Mouse (Mus musculus) forebrain, embryonic 15.5 days (tissue): ENCODE results near the gene Rgs6. TPM values are rescaled to one million over a fixed set of nuclear protein-coding genes. Genes with fewer than 3 reads are reported as not detected.

ENCODE experiments used
- ATAC-seq: fragments of 200-750 bp; cut with Nextera tagmentation; replicated peaks from 2 replicates; pipeline ENCODE4 v1.8.0; 2017; ENCODE audit warnings: mild to moderate bottlenecking, moderate TSS enrichment, moderate library complexity
- H3K27ac ChIP-seq: fragments of 300-500 bp; sonication (generic); replicated peaks from 2 replicates; pipeline ENCODE4 v1.5.1; 2015; ENCODE audit warnings: mild to moderate bottlenecking, inconsistent platforms
- H3K27me3 ChIP-seq: fragments of 300-500 bp; sonication (generic); 2 replicates; pipeline ENCODE4 v1.6.1; 2015; ENCODE audit warnings: inconsistent platforms
- H3K36me3 ChIP-seq: fragments of 300-500 bp; sonication (generic); 2 replicates; pipeline ENCODE4 v1.6.1; 2015; ENCODE audit warnings: mild to moderate bottlenecking, inconsistent platforms
- H3K4me1 ChIP-seq: fragments of 300-500 bp; sonication (generic); 2 replicates; pipeline ENCODE4 v1.6.1; 2015; ENCODE audit warnings: inconsistent platforms
- H3K4me2 ChIP-seq: fragments of 300-500 bp; sonication (generic); replicated peaks from 2 replicates; pipeline ENCODE4 v1.6.1; 2015; ENCODE audit warnings: mild to moderate bottlenecking, inconsistent platforms
- H3K4me3 ChIP-seq: fragments of 300-500 bp; sonication (generic); 2 replicates; pipeline ENCODE4 v1.5.1; 2015; ENCODE audit warnings: mild to moderate bottlenecking, inconsistent platforms
- H3K9ac ChIP-seq: fragments of 300-500 bp; sonication (generic); replicated peaks from 2 replicates; pipeline ENCODE4 v1.6.1; 2015; ENCODE audit warnings: mild to moderate bottlenecking, inconsistent platforms
- H3K9me3 ChIP-seq: fragments of 300-500 bp; sonication (generic); 2 replicates; pipeline ENCODE4 v1.6.1; 2016; ENCODE audit warnings: inconsistent platforms
- WGBS: fragments of 180-500 bp; shearing (Covaris S2); methylation state at CpG from one replicate; pipeline ENCODE4 v1.1.7; 2015; ENCODE audit warnings: mixed read lengths; 5-methylcytosine and 5-hydroxymethylcytosine counted together
- polyA plus RNA-seq: library from polyadenylated mRNA; unstranded; fragments of >200 nt; fragmentation: Nextera tagmentation; extraction: Ambion mirVana; gene quantifications from 2 replicates; pipeline ENCODE4 v1.2.1, GENCODE M21; 2015

Rgs6 gene
- polyA plus RNA-seq, 1 experiment from 2014 or later, result 11.6 TPM

DNA sequence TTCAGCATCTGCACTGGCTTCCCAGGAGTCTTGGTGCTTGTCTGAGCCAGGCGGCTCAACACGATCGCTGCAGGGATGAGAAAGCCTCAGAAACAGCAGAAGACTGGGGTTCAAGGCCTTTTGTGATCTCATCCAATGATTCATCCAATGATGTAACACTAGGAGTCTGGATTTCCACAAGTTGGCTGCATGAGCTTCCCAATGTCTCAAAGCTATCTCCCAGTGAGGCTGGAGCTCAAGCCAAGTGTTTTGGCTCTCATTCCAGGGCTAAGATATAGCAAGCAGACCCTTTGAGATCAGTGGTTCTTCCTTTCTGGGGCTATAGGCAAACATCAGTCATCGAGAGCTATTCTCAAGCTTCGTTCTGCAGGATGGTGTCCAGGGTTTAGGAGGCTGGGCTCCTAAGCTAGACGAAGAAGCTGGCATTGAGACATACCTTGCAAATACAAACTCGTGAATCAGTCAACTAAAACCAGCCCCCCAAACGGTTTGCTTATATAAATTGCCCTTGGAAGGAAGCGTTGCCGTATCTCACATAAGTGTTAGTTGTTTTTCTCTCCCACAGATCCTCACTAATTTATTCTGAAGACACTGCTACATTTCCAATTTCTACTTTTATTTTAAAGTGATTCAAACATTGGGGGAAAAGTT, 410.7 kb downstream of the Rgs6 start:
- Histone ChIP-seq H3K36me3 (no peaks in the 10 kb centered on the region), H3K9me3 (no peaks in the 10 kb centered on the region), H3K27ac (peak overlapping the region; percentile 60), H3K4me2 (no peak overlapping the region), H3K27me3 (no peaks in the 10 kb centered on the region), H3K4me3 (no peak overlapping the region), H3K9ac (no peak overlapping the region), H3K4me1 (peaks cover 15% of the 10 kb centered on the region)
- 77% methylated on average over 10 of the region's 10 CpGs for WGBS
- no peak for ATAC-seq

DNA sequence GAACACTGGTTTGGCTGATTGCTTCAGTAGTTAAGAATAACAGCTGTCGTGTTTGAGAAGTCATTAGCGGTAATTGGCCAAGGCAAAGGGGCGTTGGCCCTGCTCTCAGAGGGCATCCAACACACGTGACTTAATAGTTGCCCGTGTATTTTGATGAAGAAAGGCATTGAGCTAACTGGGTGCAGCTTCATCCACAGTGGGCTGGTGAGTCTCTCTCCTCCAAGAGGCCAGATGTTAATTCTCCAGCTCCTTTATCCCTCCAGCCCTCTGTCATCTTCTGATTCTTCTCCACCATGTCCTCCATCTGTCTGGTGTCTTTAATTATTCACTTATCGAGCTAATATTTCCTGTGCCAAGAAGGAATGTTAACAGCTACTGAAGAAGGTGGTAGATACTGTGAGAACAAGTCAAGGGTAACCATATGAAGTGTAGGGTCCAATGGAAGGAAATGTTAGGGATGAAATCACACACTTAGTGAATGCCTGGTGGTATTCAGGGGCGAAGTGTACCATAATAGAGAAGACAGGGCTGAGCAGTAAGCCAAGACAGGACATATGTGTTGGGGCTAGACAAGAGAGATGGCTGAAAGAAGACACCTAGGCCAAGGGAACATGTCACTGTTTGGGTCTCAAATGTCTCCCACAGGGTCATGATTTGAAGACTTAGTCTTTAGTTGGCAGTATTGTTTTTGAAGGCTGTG, 411.4 kb downstream of the Rgs6 start:
- H3K9me3 ChIP-seq, result no peaks in the 10 kb centered on the region
- H3K36me3 ChIP-seq, result no peaks in the 10 kb centered on the region
- peaks cover 9% of the 10 kb centered on the region for H3K4me1 ChIP-seq
- ATAC-seq, result no peak
- peak overlapping the region; percentile 60; the same call in 1 of the 2 replicates for H3K27ac ChIP-seq
- H3K27me3 ChIP-seq, result no peaks in the 10 kb centered on the region
- 56% methylated on average over 7 of the region's 7 CpGs for WGBS
- H3K9ac ChIP-seq, result no peak overlapping the region
- no peak overlapping the region for H3K4me3 ChIP-seq
- H3K4me2 ChIP-seq, result no peak overlapping the region

DNA sequence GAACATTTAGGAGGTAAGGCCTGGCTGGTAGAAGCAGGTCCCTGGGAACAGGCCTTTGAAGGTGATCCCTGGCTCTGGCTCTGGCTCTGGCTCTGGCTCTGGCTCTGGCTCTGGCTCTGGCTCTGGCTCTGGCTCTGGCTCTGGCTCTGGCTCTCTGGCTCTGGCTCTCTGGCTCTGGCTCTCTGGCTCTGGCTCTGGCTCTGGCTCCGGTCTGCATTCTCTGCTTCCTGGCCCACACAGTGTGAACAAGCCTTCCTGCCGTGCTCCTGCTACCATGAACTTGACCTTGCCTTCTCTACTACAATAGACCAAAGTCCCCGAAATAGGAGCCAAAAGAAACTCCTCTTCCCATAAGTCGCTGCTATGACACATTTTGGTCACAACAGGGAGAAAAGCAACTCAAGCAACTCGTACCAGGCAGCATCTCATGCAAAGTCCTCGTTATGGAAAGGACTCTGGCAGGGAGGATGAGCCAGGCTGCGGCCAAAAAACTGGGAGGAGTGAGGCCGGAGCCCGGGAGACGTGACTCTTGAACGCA, 412.0 kb downstream of the Rgs6 start:
- H3K27me3 ChIP-seq, result no peaks in the 10 kb centered on the region
- H3K36me3 ChIP-seq, result no peaks in the 10 kb centered on the region
- WGBS, result 82% methylated on average over 11 of the region's 11 CpGs
- no peak overlapping the region for H3K4me2 ChIP-seq
- no peak overlapping the region for H3K9ac ChIP-seq
- peaks cover 9% of the 10 kb centered on the region for H3K4me1 ChIP-seq
- H3K27ac ChIP-seq, result 0 out of 2 replicates have a peak overlapping the region, but pooled peaks have one; percentile 60
- H3K4me3 ChIP-seq, result no peak overlapping the region
- H3K9me3 ChIP-seq, result no peaks in the 10 kb centered on the region
- no peak for ATAC-seq

DNA sequence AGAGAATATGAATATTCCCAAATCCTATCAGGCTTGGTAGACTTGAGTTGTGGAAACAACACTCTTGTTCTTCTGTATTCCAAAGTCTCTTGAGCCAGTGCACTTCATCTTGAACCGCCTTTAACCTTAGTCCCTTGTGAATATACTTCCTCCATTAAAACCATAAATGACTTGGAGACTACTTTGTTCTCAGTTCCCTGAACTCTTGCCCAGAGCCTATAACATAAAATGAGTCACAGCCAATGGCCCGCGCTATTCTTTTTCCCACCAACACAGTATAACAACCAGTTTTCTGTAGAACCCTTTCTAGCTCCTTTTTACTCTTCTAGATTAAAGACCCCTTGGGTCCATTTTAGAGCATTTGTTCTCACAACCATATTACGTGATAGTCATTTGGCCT, 412.9 kb downstream of the Rgs6 start:
- 91% methylated on average over 4 of the region's 4 CpGs for WGBS
- no peak for ATAC-seq
- no peaks in the 10 kb centered on the region for H3K9me3 ChIP-seq

DNA sequence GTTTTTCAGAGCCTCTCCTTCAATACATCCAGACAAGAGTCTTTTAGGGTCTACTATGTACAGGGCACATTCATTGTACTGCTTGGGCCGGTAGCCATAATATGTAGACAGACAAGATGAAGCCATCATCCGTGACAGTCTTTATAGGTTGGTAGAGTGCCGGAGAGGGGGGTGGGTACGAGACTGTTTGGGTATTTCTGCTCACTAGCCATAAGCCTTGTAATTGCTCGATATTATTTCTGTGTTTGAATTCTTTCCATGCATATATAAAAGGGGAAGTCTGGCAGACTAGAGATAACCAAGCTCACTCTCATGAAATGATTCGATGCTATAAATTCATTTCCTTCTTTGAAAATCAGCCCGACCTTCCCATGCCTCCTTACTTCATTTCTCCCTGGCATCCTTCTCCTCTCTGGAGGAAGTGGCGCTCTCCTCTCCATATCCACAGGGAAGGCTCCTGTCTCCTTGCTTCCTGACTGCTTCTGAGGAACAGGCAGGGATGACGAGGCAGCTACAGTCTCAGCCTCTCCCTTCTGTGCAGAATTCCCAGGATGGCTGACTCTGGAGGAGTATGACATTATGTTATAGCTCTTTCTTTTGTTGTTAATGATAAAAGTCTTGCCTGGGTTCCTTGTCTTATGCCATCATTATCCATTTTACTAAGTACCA, 416.1 kb downstream of the Rgs6 start:
- Histone ChIP-seq H3K4me1 (no peaks in the 10 kb centered on the region; the same call in 1 of the 2 replicates), H3K27me3 (no peaks in the 10 kb centered on the region), H3K4me2 (no peak overlapping the region), H3K4me3 (no peak overlapping the region), H3K27ac (peak overlapping the region; percentile 63), H3K9ac (no peak overlapping the region), H3K36me3 (no peaks in the 10 kb centered on the region), H3K9me3 (no peaks in the 10 kb centered on the region)
- ATAC-seq, result no peak
- WGBS, result 74% methylated on average over 9 of the region's 9 CpGs

More for the DNA sequence above, 412.9 kb downstream of the Rgs6 start:
- Histone ChIP-seq H3K4me1 (peaks cover 9% of the 10 kb centered on the region), H3K4me3 (no peak overlapping the region), H3K9ac (no peak overlapping the region), H3K4me2 (no peak overlapping the region), H3K27ac (no peak overlapping the region), H3K27me3 (no peaks in the 10 kb centered on the region), H3K36me3 (no peaks in the 10 kb centered on the region)

DNA sequence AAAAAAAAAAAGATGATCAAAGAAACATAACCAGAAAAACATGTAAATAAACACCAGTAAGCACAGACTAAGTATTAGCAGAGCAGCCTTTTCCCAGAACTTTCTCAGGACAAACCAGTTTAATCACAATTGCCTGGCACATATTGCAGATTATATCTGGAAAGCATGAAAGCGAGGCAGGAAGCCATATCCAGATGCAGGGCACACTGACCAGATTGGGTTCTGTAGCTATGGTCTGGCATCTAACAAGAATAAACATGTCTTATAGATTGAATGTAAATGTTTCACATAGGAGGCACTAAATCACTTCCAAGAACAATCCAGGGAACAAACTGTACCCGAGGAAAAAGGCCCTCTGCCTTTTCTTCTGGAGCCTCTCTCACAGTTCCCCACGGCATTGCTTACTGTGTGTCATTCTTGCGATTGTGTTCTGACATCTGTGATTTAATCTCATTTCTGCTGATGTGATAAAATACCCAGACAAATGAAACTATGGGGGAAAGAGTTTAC, 423.0 kb downstream of the Rgs6 start:
- Histone ChIP-seq H3K4me3 (no peak overlapping the region), H3K27me3 (no peaks in the 10 kb centered on the region)
- WGBS, result 93% methylated on average over 4 of the region's 4 CpGs

DNA sequence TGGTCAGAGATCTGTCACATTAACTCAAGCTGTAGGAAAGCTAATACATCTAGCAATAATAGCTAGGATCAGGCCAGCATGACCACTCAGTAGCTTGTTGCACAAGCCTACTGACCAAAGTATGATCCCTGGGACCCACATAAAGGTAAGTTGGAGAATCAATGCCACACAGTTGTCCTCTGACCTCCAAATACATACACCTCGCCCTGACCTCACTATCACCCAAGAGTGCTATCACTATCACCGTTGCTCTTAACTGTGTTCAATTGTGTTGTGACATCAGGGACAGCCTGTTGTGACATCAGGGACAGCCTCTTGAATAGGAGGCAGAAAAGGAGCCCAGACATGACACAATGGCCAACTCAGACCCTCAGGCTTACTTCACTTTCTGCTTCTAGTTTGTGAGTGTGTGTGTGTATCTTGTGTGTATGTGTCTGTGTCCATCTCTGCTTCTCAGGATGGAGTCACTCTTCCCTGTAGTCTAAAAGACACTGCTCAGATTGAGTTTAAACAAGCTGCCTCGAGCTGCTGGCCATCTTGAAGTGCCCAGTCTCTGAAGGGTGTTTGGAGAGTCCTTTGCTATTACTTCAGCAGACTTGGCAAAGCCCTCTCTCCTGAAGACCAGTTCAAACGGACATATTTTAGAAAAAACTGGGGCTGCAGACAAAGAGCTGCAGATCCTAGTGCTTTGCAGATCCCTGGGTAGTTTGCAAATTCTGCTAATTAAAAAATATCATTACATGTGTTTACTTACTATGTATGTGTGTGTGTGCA, 426.0 kb downstream of the Rgs6 start:
- Histone ChIP-seq H3K36me3 (no peaks in the 10 kb centered on the region), H3K27ac (no peak overlapping the region), H3K4me2 (no peak overlapping the region), H3K9me3 (no peaks in the 10 kb centered on the region), H3K9ac (no peak overlapping the region), H3K4me3 (no peak overlapping the region), H3K27me3 (peaks cover 4% of the 10 kb centered on the region; the same call in 1 of the 2 replicates), H3K4me1 (no peaks in the 10 kb centered on the region)
- WGBS, result 68% methylated on average over 4 of the region's 4 CpGs
- ATAC-seq, result no peak

More for the DNA sequence above, 423.0 kb downstream of the Rgs6 start:
- H3K27ac ChIP-seq, result no peak overlapping the region
- no peak overlapping the region for H3K9ac ChIP-seq
- ATAC-seq, result no peak
- H3K9me3 ChIP-seq, result no peaks in the 10 kb centered on the region
- no peak overlapping the region for H3K4me2 ChIP-seq
- no peaks in the 10 kb centered on the region for H3K36me3 ChIP-seq
- no peaks in the 10 kb centered on the region for H3K4me1 ChIP-seq

DNA sequence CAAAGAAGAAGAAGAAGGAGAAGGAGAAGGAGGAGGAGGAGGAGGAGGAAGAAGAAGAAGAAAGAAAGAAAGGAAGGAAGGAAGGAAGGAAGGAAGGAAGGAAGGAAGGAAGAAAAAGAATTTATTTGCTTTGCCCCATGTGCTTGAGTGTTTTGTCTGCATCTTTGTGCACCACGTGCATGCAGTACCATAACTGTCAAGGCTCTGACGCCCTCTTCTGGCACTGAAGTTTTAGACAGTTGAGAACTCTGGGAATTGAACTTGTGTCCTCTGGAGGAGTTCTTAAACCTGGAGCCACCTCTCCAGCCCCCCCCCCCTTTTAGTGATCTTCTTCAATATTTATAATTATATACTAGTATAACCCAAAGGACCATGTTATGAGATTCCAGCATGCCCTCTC, 426.8 kb downstream of the Rgs6 start:
- H3K9me3 ChIP-seq, result no peaks in the 10 kb centered on the region

DNA sequence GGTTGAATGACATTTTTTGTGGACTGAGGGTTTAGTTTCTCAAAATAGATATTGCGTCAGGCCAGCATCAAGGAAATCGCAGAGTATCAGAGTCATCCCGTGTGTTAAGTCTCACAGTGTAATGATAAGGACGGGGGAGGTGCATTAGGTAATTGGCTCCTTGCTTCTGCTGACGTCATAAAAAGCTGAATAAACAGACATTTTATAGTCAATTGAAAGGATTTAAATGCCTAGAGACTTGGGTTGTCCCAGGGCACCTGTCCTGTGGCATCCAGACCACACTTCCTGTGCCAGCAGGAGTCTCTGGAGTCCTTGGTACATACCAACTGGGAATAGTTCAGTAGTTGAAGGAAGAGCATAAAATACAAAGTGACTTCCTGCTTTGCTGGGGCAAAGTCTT, 427.3 kb downstream of the Rgs6 start:
- ATAC-seq, result no peak
- 72% methylated on average over 5 of the region's 5 CpGs for WGBS
- Histone ChIP-seq H3K4me1 (no peaks in the 10 kb centered on the region), H3K4me2 (no peak overlapping the region), H3K36me3 (no peaks in the 10 kb centered on the region), H3K27ac (no peak overlapping the region), H3K27me3 (peaks cover 6% of the 10 kb centered on the region; the same call in 1 of the 2 replicates), H3K9me3 (no peaks in the 10 kb centered on the region), H3K4me3 (no peak overlapping the region), H3K9ac (no peak overlapping the region)

More for the DNA sequence above, 426.8 kb downstream of the Rgs6 start:
- no peak for ATAC-seq
- Histone ChIP-seq H3K36me3 (no peaks in the 10 kb centered on the region), H3K27ac (no peak overlapping the region), H3K4me1 (no peaks in the 10 kb centered on the region), H3K4me2 (no peak overlapping the region), H3K9ac (no peak overlapping the region), H3K27me3 (peaks cover 6% of the 10 kb centered on the region; the same call in 1 of the 2 replicates), H3K4me3 (no peak overlapping the region)
- WGBS, result 23% methylated on average over 2 of the region's 2 CpGs

DNA sequence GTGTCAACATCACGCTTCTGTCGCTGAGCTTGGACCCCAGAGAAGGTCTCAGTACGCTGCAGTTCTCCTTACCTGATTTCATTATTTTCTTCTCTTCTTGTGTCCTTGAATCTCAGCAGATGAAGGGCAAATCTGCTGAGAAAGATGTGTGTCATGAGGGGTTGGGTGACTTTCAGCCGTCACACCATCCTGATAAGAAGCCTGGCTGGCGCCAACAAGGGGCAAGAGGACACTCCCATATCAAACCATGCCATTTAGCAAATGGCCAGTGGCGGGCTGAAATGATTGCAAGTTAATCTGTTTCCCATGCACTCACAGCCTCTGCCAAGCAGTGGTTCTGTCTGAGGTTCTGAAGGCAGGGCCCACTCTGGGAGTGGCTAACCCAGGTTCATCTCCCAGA, 428.4 kb downstream of the Rgs6 start:
- Histone ChIP-seq H3K4me2 (no peak overlapping the region), H3K27me3 (peaks cover 6% of the 10 kb centered on the region; the same call in 1 of the 2 replicates), H3K4me3 (no peak overlapping the region), H3K4me1 (no peaks in the 10 kb centered on the region), H3K36me3 (no peaks in the 10 kb centered on the region), H3K9me3 (no peaks in the 10 kb centered on the region), H3K9ac (no peak overlapping the region), H3K27ac (no peak overlapping the region)
- 88% methylated on average over 6 of the region's 6 CpGs for WGBS
- ATAC-seq, result no peak

DNA sequence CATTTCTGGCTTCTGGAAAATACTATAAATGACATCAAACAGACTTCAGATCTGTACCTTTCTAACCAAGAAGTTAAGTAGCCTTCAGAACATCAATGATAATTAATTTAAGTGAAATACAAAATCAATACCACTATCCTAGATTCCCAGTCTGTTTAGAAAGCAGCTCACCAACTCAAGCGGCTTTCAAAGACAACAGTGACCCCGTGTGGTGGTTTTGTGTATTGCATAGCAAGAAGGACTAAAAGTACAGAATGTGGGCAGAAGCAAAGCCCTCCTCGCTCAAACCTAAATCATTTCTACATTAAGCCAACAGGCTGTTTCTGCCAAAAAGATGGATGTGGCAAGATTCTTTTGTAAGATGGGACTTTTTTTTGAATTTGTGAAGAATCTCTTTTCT, 429.9 kb downstream of the Rgs6 start:
- Histone ChIP-seq H3K4me3 (no peak overlapping the region), H3K27me3 (peaks cover 6% of the 10 kb centered on the region; the same call in 1 of the 2 replicates), H3K9me3 (no peaks in the 10 kb centered on the region), H3K9ac (no peak overlapping the region), H3K4me2 (no peak overlapping the region), H3K4me1 (no peaks in the 10 kb centered on the region), H3K36me3 (no peaks in the 10 kb centered on the region), H3K27ac (no peak overlapping the region)
- WGBS, result 5% methylated on average over 3 of the region's 3 CpGs
- ATAC-seq, result no peak
